Mouse (Mus musculus) midbrain, embryonic 14.5 days (tissue): ENCODE data around the gene Camta2. TPM values are rescaled to one million over a fixed set of nuclear protein-coding genes. Genes with fewer than 3 reads are reported as not detected.
A peak's percentile ranks its signal among the peaks of the same experiment; 100 is the strongest.

Experiments
- ATAC-seq: fragments of 200-750 bp; cut with Nextera tagmentation; 2 replicates; pipeline ENCODE4 v1.8.0; 2017; ENCODE audit warnings: moderate number of reproducible peaks, moderate library complexity; ENCODE audit not compliant: low FRiP score, low TSS enrichment
- DNase-seq: peaks from one replicate; pipeline ENCODE4 v3.0.0-alpha.2; 2015
- H3K27ac ChIP-seq: fragments of 300-500 bp; sonication (generic); replicated peaks from 2 replicates; pipeline ENCODE4 v1.5.1; 2014; ENCODE audit warnings: mild to moderate bottlenecking, low read depth, low read length, moderate library complexity
- H3K27me3 ChIP-seq: fragments of 300-500 bp; sonication (generic); 2 replicates; pipeline ENCODE4 v1.6.1; 2014; ENCODE audit warnings: low read length, control low read depth, mixed read lengths; ENCODE audit not compliant: control insufficient read depth, insufficient read depth
- H3K36me3 ChIP-seq: fragments of 300-500 bp; sonication (generic); 2 replicates; pipeline ENCODE4 v1.6.1; 2014; ENCODE audit warnings: low read length, control low read depth; ENCODE audit not compliant: control insufficient read depth, insufficient read depth
- H3K4me1 ChIP-seq: fragments of 300-500 bp; sonication (generic); 2 replicates; pipeline ENCODE4 v1.6.1; 2014; ENCODE audit warnings: mild to moderate bottlenecking, antibody characterized with exemption, low read length, control low read depth; ENCODE audit not compliant: control insufficient read depth, insufficient read depth
- H3K4me2 ChIP-seq: fragments of 300-500 bp; sonication (generic); 2 replicates; pipeline ENCODE4 v1.6.1; 2014; ENCODE audit warnings: mild to moderate bottlenecking, low read length, moderate library complexity
- H3K4me3 ChIP-seq: fragments of 300-500 bp; sonication (generic); replicated peaks from 2 replicates; pipeline ENCODE4 v1.5.1; 2014; ENCODE audit warnings: low read depth, low read length
- H3K9ac ChIP-seq: fragments of 300-500 bp; sonication (generic); replicated peaks from 2 replicates; pipeline ENCODE4 v1.6.1; 2014; ENCODE audit warnings: mild to moderate bottlenecking, low read length, moderate library complexity
- H3K9me3 ChIP-seq: fragments of 300-500 bp; sonication (generic); 2 replicates; pipeline ENCODE4 v1.6.1; 2016; ENCODE audit warnings: low read length, control low read depth, mixed read lengths; ENCODE audit not compliant: control insufficient read depth
- WGBS: fragments of 180-500 bp; shearing (Covaris S2); extraction: QIAGEN DNeasy Blood & Tissue Kit; methylation state at CpG from one replicate; pipeline ENCODE4 v1.1.7; 2014; 5-methylcytosine and 5-hydroxymethylcytosine counted together
- polyA plus RNA-seq: library from polyadenylated mRNA; unstranded; fragments of >200 nt; fragmentation: Nextera tagmentation; extraction: Ambion mirVana; gene quantifications from 2 replicates; pipeline ENCODE4 v1.2.1, GENCODE M21; 2014

Camta2 gene
- polyA plus RNA-seq, 1 experiment from 2014 or later: 19.4 TPM

DNA sequence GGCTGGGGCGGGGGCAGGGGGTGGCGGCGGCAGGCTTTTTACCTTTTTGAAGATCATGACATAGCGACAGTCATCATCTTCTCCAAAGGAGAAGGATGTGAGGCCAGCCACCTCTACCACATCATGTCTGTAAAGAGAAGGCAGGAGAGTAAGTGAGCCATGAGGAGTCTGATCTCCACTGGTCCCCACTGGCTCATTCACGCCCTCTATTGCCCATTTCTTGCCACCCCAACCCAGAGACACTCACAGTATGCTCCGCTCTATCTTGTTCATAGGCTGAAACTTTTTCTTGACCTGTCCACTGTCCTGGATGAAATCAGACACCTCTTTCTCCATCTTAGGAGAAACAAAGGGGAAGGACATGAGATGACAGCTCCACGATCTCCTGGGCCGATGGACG is 23.2 kb downstream of the Camta2 start:
- Histone ChIP-seq H3K4me2 (no peak overlapping the region), H3K27me3 (no peaks in the 10 kb centered on the region), H3K9ac (no peak overlapping the region), H3K9me3 (no peaks in the 10 kb centered on the region), H3K4me1 (peaks cover 6% of the 10 kb centered on the region), H3K36me3 (peaks cover 48% of the 10 kb centered on the region), H3K4me3 (no peak overlapping the region), H3K27ac (no peak overlapping the region)
- no peak for ATAC-seq
- WGBS: 95% methylated on average over 9 of the region's 9 CpGs
- DNase-seq: no peak

DNA sequence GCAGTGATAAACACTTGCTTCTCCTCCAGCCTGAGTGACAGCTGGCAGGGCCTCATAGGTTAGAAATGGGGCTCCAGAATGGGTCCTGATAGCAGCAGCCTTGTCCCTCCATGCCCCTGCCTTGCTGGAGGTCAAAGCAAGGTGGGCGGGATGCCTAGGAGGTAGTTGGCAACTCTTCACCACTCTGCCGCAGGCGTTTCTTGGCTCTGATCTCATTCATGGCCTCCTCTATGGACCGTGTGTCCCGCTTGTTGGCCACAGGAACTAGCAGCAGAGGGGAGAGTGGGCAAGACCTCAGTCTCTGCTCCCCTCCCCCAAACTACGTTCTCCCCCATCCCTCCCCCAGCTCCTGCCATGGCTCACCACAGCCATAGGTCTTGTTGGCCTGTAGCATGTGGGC is 23.9 kb downstream of the Camta2 start:
- H3K4me3 ChIP-seq: no peak overlapping the region
- H3K9me3 ChIP-seq: no peaks in the 10 kb centered on the region
- peaks cover 48% of the 10 kb centered on the region for H3K36me3 ChIP-seq
- H3K4me1 ChIP-seq: peaks cover 6% of the 10 kb centered on the region
- no peak overlapping the region for H3K4me2 ChIP-seq
- no peaks in the 10 kb centered on the region for H3K27me3 ChIP-seq
- no peak for ATAC-seq
- WGBS: 95% methylated on average over 6 of the region's 6 CpGs
- H3K9ac ChIP-seq: no peak overlapping the region
- DNase-seq: no peak
- no peak overlapping the region for H3K27ac ChIP-seq

DNA sequence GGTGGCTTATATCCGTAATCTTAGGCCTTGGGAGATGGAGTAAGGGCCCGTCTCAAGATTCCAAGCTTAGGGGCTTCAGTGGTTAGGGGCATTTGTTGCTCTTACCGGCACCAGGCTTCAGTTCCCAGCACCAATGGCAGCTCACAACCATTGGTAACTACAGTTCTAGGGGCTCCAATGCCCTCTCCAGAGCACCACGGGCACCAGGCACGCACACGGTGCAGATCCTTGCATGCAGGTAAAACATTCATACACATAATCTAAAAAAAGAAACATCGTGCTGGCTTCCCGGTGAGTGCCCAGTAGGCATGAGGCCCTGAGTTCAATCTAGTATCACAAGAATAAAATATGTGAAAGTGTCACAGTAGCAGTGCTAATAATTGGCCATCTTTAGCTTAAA is 24.8 kb downstream of the Camta2 start:
- H3K36me3 ChIP-seq: peaks cover 48% of the 10 kb centered on the region
- 89% methylated on average over 8 of the region's 8 CpGs for WGBS
- DNase-seq: no peak
- no peaks in the 10 kb centered on the region for H3K27me3 ChIP-seq
- no peak overlapping the region for H3K27ac ChIP-seq
- peaks cover 5% of the 10 kb centered on the region for H3K4me1 ChIP-seq
- no peaks in the 10 kb centered on the region for H3K9me3 ChIP-seq
- no peak for ATAC-seq
- no peak overlapping the region for H3K4me2 ChIP-seq
- no peak overlapping the region for H3K4me3 ChIP-seq
- H3K9ac ChIP-seq: no peak overlapping the region

DNA sequence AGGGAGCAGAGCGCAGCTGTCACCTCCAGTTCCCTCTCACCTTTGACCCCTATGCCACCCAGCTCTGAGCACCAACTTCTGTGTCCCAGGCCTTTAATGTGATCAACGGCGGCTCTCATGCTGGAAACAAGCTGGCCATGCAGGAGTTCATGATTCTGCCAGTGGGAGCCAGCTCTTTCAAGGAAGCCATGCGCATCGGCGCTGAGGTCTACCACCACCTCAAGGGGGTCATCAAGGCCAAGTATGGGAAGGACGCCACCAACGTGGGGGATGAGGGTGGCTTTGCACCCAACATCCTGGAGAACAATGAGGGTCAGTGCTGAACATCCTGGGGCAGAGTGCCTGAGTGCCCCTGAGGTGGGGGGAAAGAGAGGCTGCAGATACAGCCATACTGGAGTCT is 27.3 kb downstream of the Camta2 start:
- Histone ChIP-seq H3K27ac (no peak overlapping the region), H3K36me3 (peaks cover 43% of the 10 kb centered on the region), H3K4me2 (no peak overlapping the region), H3K4me3 (no peak overlapping the region), H3K9ac (no peak overlapping the region), H3K9me3 (no peaks in the 10 kb centered on the region), H3K27me3 (no peaks in the 10 kb centered on the region), H3K4me1 (peaks cover 9% of the 10 kb centered on the region)
- WGBS: 92% methylated on average over 8 of the region's 8 CpGs
- no peak for DNase-seq
- no peak for ATAC-seq

DNA sequence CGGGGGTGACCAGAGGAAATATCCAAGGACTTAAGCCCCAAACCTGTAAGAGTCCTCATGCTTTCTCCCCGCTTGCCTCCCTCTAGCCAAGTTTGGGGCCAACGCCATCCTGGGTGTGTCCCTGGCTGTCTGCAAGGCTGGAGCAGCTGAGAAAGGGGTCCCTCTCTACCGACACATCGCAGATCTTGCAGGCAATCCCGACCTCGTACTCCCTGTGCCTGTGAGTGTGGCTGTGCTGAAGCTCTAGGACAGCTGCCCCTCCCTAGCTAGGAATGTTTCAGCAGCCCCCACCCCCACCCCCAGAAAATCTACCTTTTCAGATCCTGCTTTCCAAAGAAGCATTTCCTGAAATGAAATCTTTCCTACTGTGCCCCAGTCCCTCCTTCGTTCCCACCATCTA is 29.0 kb downstream of the Camta2 start:
- WGBS: 86% methylated on average over 8 of the region's 8 CpGs
- ATAC-seq (no peak), DNase-seq (no peak)
- H3K36me3 ChIP-seq: peaks cover 26% of the 10 kb centered on the region
- no peaks in the 10 kb centered on the region for H3K9me3 ChIP-seq
- no peaks in the 10 kb centered on the region for H3K27me3 ChIP-seq
- no peak overlapping the region for H3K27ac ChIP-seq
- no peak overlapping the region for H3K4me2 ChIP-seq
- peaks cover 14% of the 10 kb centered on the region for H3K4me1 ChIP-seq
- H3K4me3 ChIP-seq: no peak overlapping the region
- H3K9ac ChIP-seq: no peak overlapping the region

GRCm38 (mm10) chr11:70658521-70658920 is 29.4 kb downstream of the Camta2 start:
- ATAC-seq: no peak
- WGBS: 90% methylated on average over 5 of the region's 5 CpGs

DNA sequence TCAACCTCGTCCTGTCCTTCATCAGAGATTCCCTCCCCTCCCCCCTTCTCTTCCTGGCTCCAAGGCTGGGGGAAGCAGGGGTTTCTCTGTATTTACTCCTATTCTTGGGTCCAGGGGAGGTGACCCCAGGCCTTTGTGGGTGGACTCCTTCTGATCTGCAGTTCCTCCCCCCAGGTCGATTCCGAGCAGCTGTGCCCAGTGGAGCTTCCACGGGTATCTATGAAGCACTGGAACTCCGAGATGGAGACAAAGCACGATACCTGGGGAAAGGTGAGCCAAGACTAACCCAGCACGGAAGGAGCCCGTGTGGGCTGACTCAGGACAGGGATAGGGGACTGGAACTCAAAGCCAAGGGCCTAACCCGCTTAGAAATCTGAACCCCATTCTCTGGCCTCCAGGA is 29.9 kb downstream of the Camta2 start:
- peaks cover 18% of the 10 kb centered on the region; the same call in 1 of the 2 replicates for H3K36me3 ChIP-seq
- peaks cover 17% of the 10 kb centered on the region for H3K4me1 ChIP-seq
- 0 out of 2 replicates have a peak overlapping the region, but pooled peaks have one; percentile 6 for H3K9ac ChIP-seq
- no peaks in the 10 kb centered on the region for H3K9me3 ChIP-seq
- DNase-seq (no peak), ATAC-seq (no peak)
- H3K4me3 ChIP-seq: no peak overlapping the region
- 70% methylated on average over 9 of the region's 9 CpGs for WGBS
- H3K4me2 ChIP-seq: no peak overlapping the region
- H3K27ac ChIP-seq: no peak overlapping the region
- no peaks in the 10 kb centered on the region for H3K27me3 ChIP-seq

More at GRCm38 (mm10) chr11:70658521-70658920, 29.4 kb downstream of the Camta2 start:
- Histone ChIP-seq H3K36me3 (peaks cover 22% of the 10 kb centered on the region; the same call in 1 of the 2 replicates), H3K9ac (no peak overlapping the region), H3K27ac (no peak overlapping the region), H3K27me3 (no peaks in the 10 kb centered on the region), H3K4me3 (no peak overlapping the region), H3K4me2 (no peak overlapping the region), H3K9me3 (no peaks in the 10 kb centered on the region), H3K4me1 (peaks cover 14% of the 10 kb centered on the region)
- no peak for DNase-seq

GRCm38 (mm10) chr11:70657573-70657972 is 30.3 kb downstream of the Camta2 start:
- H3K9ac ChIP-seq: no peak overlapping the region
- no peak for ATAC-seq
- H3K36me3 ChIP-seq: peaks cover 18% of the 10 kb centered on the region; the same call in 1 of the 2 replicates
- no peak for DNase-seq
- H3K4me1 ChIP-seq: peaks cover 21% of the 10 kb centered on the region
- H3K9me3 ChIP-seq: no peaks in the 10 kb centered on the region
- H3K4me2 ChIP-seq: no peak overlapping the region
- H3K4me3 ChIP-seq: no peak overlapping the region
- WGBS: 57% methylated on average over 6 of the region's 6 CpGs
- H3K27ac ChIP-seq: no peak overlapping the region
- no peaks in the 10 kb centered on the region for H3K27me3 ChIP-seq

GRCm38 (mm10) chr11:70656964-70657363 is 30.9 kb downstream of the Camta2 start, which contains the start of gene Eno3:
Gene Eno3, plus strand, starts transcription at chr11:70657202.
- Histone ChIP-seq H3K9me3 (no peaks in the 10 kb centered on the region), H3K4me1 (peaks cover 27% of the 10 kb centered on the region), H3K27ac (0 out of 2 replicates have a peak within 1 kb of the TSS, but pooled peaks have one; percentile 42), H3K9ac (peak within 1 kb of the TSS; percentile 97; the same call in 1 of the 2 replicates), H3K27me3 (no peaks in the 10 kb centered on the region), H3K36me3 (peaks cover 18% of the 10 kb centered on the region), H3K4me2 (peak within 1 kb of the TSS; percentile 86), H3K4me3 (peak within 1 kb of the TSS; percentile 99)
- WGBS: 13% methylated on average over 3 of the region's 3 CpGs
- no peak for DNase-seq
- ATAC-seq: no peak
